Mouse (Mus musculus): ENCODE data around the gene Abcd3.

DNA sequence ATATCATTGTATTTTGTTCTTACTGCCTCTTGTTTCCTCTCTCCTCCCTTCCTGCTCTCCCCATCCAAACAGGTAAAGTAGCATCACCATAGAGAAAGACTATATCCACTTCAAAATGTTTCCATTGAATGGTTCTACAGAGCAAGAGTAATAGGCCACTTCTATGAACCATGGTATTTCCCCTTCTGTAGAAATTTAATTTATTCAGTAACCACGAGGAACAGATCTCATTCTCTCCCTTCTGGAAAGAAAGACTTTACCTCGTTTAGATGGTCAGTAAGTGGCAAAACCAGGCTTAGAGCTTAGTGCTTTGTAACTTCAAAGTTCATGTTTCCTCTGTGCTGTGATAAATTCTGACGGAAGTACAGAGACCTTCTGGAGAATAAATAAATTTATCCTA lies 28.9 kb upstream of the Abcd3 start:
- TF ChIP-seq CTCF (IDR thresholded peaks at IDR 0.05) = no peak
- TF ChIP-seq EP300 (IDR thresholded peaks at IDR 0.05) = no peak

All from lung, postnatal 0 days (tissue).